Mouse (Mus musculus): Measurements from ENCODE around the gene Vmn1r17. TPM values are rescaled to one million over a fixed set of nuclear protein-coding genes. Genes with fewer than 3 reads are reported as not detected.
"Not testable (repeated sequence)": the region's sequence is repeated elsewhere in the genome, so short reads cannot be mapped to it uniquely, and the experiment has no call there.

Vmn1r17 gene
- not detected in 2 replicates for total RNA-seq (2014; rRNA removed)
- polyA plus RNA-seq (2015; fragmentation: Nextera tagmentation; extraction: Ambion mirVana), result not detected in 2 replicates

GRCm38 (mm10) chr6:57363627-57364026, at the start of gene Vmn1r17:
Gene Vmn1r17, minus strand, starts transcription at chr6:57363727.
- WGBS, result 92% methylated on average over 1 of the region's 1 CpGs
- ATAC-seq (no peak), DNase-seq (no peak)
- Histone ChIP-seq H3K4me1 (ENCODE audit: insufficient read depth) (no peaks in the 10 kb centered on the region), H3K27ac (ENCODE audit: low read depth, low read length) (no peak within 1 kb of the TSS), H3K36me3 (ENCODE audit: insufficient read depth) (no peaks in the 10 kb centered on the region), H3K4me2 (ENCODE audit: low read depth) (no peak within 1 kb of the TSS), H3K27me3 (ENCODE audit: insufficient read depth, low read length) (no peaks in the 10 kb centered on the region), H3K9ac (no peak within 1 kb of the TSS), H3K9me3 (ENCODE audit: low read length) (no peaks in the 10 kb centered on the region), H3K4me3 (ENCODE audit: low read depth, low read length) (no peak within 1 kb of the TSS)
- no peak for TF ChIP-seq CTCF (IDR thresholded peaks at IDR 0.05; ENCODE audit: low read depth)

GRCm38 (mm10) chr6:57403480-57403879, 40.0 kb upstream of the Vmn1r17 start, which contains the start of gene Vmn1r19:
Gene Vmn1r19, plus strand, starts transcription at chr6:57403780.
- not testable (repeated sequence) for DNase-seq; H3K9ac ChIP-seq; H3K9me3 ChIP-seq (ENCODE audit: low read length); H3K4me1 ChIP-seq (ENCODE audit: insufficient read depth); H3K27me3 ChIP-seq (ENCODE audit: insufficient read depth, low read length); H3K27ac ChIP-seq (ENCODE audit: low read depth, low read length); H3K4me2 ChIP-seq (ENCODE audit: low read depth); ATAC-seq; H3K36me3 ChIP-seq (ENCODE audit: insufficient read depth); H3K4me3 ChIP-seq (ENCODE audit: low read depth, low read length)
- 76% methylated on average over 3 of the region's 3 CpGs for WGBS

- H3K4me3 ChIP-seq (ENCODE audit: low read depth, low read length), result no peak within 1 kb of the TSS
- no peak for TF ChIP-seq CTCF (IDR thresholded peaks at IDR 0.05; ENCODE audit: low read depth)
- H3K36me3 ChIP-seq (ENCODE audit: insufficient read depth), result no peaks in the 10 kb centered on the region
- no peak within 1 kb of the TSS for H3K4me2 ChIP-seq (ENCODE audit: low read depth)
- H3K9ac ChIP-seq, result no peak within 1 kb of the TSS
- no peaks in the 10 kb centered on the region for H3K27me3 ChIP-seq (ENCODE audit: insufficient read depth, low read length)
- ATAC-seq (no peak), DNase-seq (no peak)
- no peaks in the 10 kb centered on the region for H3K9me3 ChIP-seq (ENCODE audit: low read length)
- H3K27ac ChIP-seq (ENCODE audit: low read depth, low read length), result no peak within 1 kb of the TSS
- no peaks in the 10 kb centered on the region for H3K4me1 ChIP-seq (ENCODE audit: insufficient read depth)
Observed at GRCm38 (mm10) chr6:57395683-57396082, 32.2 kb upstream of the Vmn1r17 start, which contains the start of gene Vmn1r18. Gene Vmn1r18, minus strand, starts transcription at chr6:57395783.

- Histone ChIP-seq H3K4me1 (ENCODE audit: insufficient read depth) (no peaks in the 10 kb centered on the region), H3K4me2 (ENCODE audit: low read depth) (no peak overlapping the region), H3K4me3 (ENCODE audit: low read depth, low read length) (no peak overlapping the region), H3K27ac (ENCODE audit: low read depth, low read length) (no peak overlapping the region), H3K9ac (no peak overlapping the region), H3K27me3 (ENCODE audit: insufficient read depth, low read length) (no peaks in the 10 kb centered on the region), H3K9me3 (ENCODE audit: low read length) (no peaks in the 10 kb centered on the region), H3K36me3 (ENCODE audit: insufficient read depth) (no peaks in the 10 kb centered on the region)
- ATAC-seq, result no peak
- TF ChIP-seq CTCF (IDR thresholded peaks at IDR 0.05; ENCODE audit: low read depth), result no peak
- 87% methylated on average over 1 of the region's 1 CpGs for WGBS
- no peak for DNase-seq
Observed at GRCm38 (mm10) chr6:57367496-57367895, 4.0 kb upstream of the Vmn1r17 start.

GRCm38 (mm10) chr6:57365866-57366265, 2.3 kb upstream of the Vmn1r17 start:
- H3K27me3 ChIP-seq (ENCODE audit: insufficient read depth, low read length); H3K9me3 ChIP-seq (ENCODE audit: low read length); H3K4me3 ChIP-seq (ENCODE audit: low read depth, low read length); ATAC-seq; H3K9ac ChIP-seq; H3K36me3 ChIP-seq (ENCODE audit: insufficient read depth); DNase-seq; H3K27ac ChIP-seq (ENCODE audit: low read depth, low read length); H3K4me2 ChIP-seq (ENCODE audit: low read depth); H3K4me1 ChIP-seq (ENCODE audit: insufficient read depth): not testable (repeated sequence)
- 94% methylated on average over 1 of the region's 1 CpGs for WGBS

GRCm38 (mm10) chr6:57356864-57357263, 6.7 kb downstream of the Vmn1r17 start:
- no peaks in the 10 kb centered on the region for H3K27me3 ChIP-seq (ENCODE audit: insufficient read depth, low read length)
- H3K4me3 ChIP-seq (ENCODE audit: low read depth, low read length), result no peak overlapping the region
- whole genome bisulfite sequencing, result 55% methylated on average over 2 of the region's 2 CpGs
- no peak overlapping the region for H3K9ac ChIP-seq
- H3K4me2 ChIP-seq (ENCODE audit: low read depth), result no peak overlapping the region
- no peaks in the 10 kb centered on the region for H3K36me3 ChIP-seq (ENCODE audit: insufficient read depth)
- ATAC-seq, result no peak
- H3K27ac ChIP-seq (ENCODE audit: low read depth, low read length), result no peak overlapping the region
- TF ChIP-seq CTCF (IDR thresholded peaks at IDR 0.05; ENCODE audit: low read depth), result no peak
- no peak for DNase-seq
- H3K9me3 ChIP-seq (ENCODE audit: low read length), result no peaks in the 10 kb centered on the region
- H3K4me1 ChIP-seq (ENCODE audit: insufficient read depth), result no peaks in the 10 kb centered on the region

- no peak for ATAC-seq
- 80% methylated on average over 3 of the region's 3 CpGs for WGBS
- TF ChIP-seq CTCF (IDR thresholded peaks at IDR 0.05; ENCODE audit: low read depth), result no peak
- H3K9ac ChIP-seq, result no peak within 1 kb of the TSS
- no peak within 1 kb of the TSS for H3K27ac ChIP-seq (ENCODE audit: low read depth, low read length)
- H3K4me1 ChIP-seq (ENCODE audit: insufficient read depth), result no peaks in the 10 kb centered on the region
- H3K4me2 ChIP-seq (ENCODE audit: low read depth), result no peak within 1 kb of the TSS
- no peak for DNase-seq
- no peaks in the 10 kb centered on the region for H3K36me3 ChIP-seq (ENCODE audit: insufficient read depth)
- no peaks in the 10 kb centered on the region for H3K9me3 ChIP-seq (ENCODE audit: low read length)
- no peaks in the 10 kb centered on the region for H3K27me3 ChIP-seq (ENCODE audit: insufficient read depth, low read length)
- H3K4me3 ChIP-seq (ENCODE audit: low read depth, low read length), result no peak within 1 kb of the TSS
Observed at GRCm38 (mm10) chr6:57329394-57329793, 34.1 kb downstream of the Vmn1r17 start, which contains the start of gene Vmn1r16. Gene Vmn1r16, minus strand, starts transcription at chr6:57329494.

- Histone ChIP-seq H3K9ac (no peak overlapping the region), H3K4me1 (ENCODE audit: insufficient read depth) (no peaks in the 10 kb centered on the region), H3K27ac (ENCODE audit: low read depth, low read length) (no peak overlapping the region), H3K4me2 (ENCODE audit: low read depth) (no peak overlapping the region), H3K4me3 (ENCODE audit: low read depth, low read length) (no peak overlapping the region), H3K27me3 (ENCODE audit: insufficient read depth, low read length) (no peaks in the 10 kb centered on the region), H3K9me3 (ENCODE audit: low read length) (no peaks in the 10 kb centered on the region), H3K36me3 (ENCODE audit: insufficient read depth) (no peaks in the 10 kb centered on the region)
- ATAC-seq, result no peak
- no peak for TF ChIP-seq CTCF (IDR thresholded peaks at IDR 0.05; ENCODE audit: low read depth)
- DNase-seq, result no peak
Observed at GRCm38 (mm10) chr6:57326176-57326575, 37.4 kb downstream of the Vmn1r17 start.

Other genes starting within 250 kb of the Vmn1r17 start
- not detected in 2 replicates for gene Vmn1r11, start 230.3 kb downstream of the Vmn1r17 start, total RNA-seq (2014; rRNA removed)
- gene Vmn1r11, start 230.3 kb downstream of the Vmn1r17 start, polyA plus RNA-seq (2015; fragmentation: Nextera tagmentation; extraction: Ambion mirVana), result not detected in 2 replicates
- gene Vmn1r12, start 206.8 kb downstream of the Vmn1r17 start, total RNA-seq (2014; rRNA removed), result not detected in 2 replicates
- gene Vmn1r12, start 206.8 kb downstream of the Vmn1r17 start, polyA plus RNA-seq (2015; fragmentation: Nextera tagmentation; extraction: Ambion mirVana), result not detected in 2 replicates
- gene Vmn1r13, start 160.4 kb downstream of the Vmn1r17 start, total RNA-seq (2014; rRNA removed), result not detected in 2 replicates
- gene Vmn1r13, start 160.4 kb downstream of the Vmn1r17 start, polyA plus RNA-seq (2015; fragmentation: Nextera tagmentation; extraction: Ambion mirVana), result not detected in 2 replicates
- not detected in 2 replicates for gene Vmn1r14, start 132.0 kb downstream of the Vmn1r17 start, total RNA-seq (2014; rRNA removed)
- gene Vmn1r14, start 132.0 kb downstream of the Vmn1r17 start, polyA plus RNA-seq (2015; fragmentation: Nextera tagmentation; extraction: Ambion mirVana), result not detected in 2 replicates
- not detected in 2 replicates for gene Vmn1r15, start 105.8 kb downstream of the Vmn1r17 start, total RNA-seq (2014; rRNA removed)
- not detected in 2 replicates for gene Vmn1r15, start 105.8 kb downstream of the Vmn1r17 start, polyA plus RNA-seq (2015; fragmentation: Nextera tagmentation; extraction: Ambion mirVana)
- gene Vmn1r16, start 34.2 kb downstream of the Vmn1r17 start, total RNA-seq (2014; rRNA removed), result not detected in 2 replicates
- not detected in 2 replicates for gene Vmn1r16, start 34.2 kb downstream of the Vmn1r17 start, polyA plus RNA-seq (2015; fragmentation: Nextera tagmentation; extraction: Ambion mirVana)
- gene Vmn1r18, start 32.1 kb upstream of the Vmn1r17 start, total RNA-seq (2014; rRNA removed), result not detected in 2 replicates
- not detected in 2 replicates for gene Vmn1r18, start 32.1 kb upstream of the Vmn1r17 start, polyA plus RNA-seq (2015; fragmentation: Nextera tagmentation; extraction: Ambion mirVana)
- gene Vmn1r19, start 40.1 kb upstream of the Vmn1r17 start, total RNA-seq (2014; rRNA removed), result not detected in 2 replicates
- not detected in 2 replicates for gene Vmn1r19, start 40.1 kb upstream of the Vmn1r17 start, polyA plus RNA-seq (2015; fragmentation: Nextera tagmentation; extraction: Ambion mirVana)
- not detected in 2 replicates for gene Vmn1r20, start 65.2 kb upstream of the Vmn1r17 start, total RNA-seq (2014; rRNA removed)
- not detected in 2 replicates for gene Vmn1r20, start 65.2 kb upstream of the Vmn1r17 start, polyA plus RNA-seq (2015; fragmentation: Nextera tagmentation; extraction: Ambion mirVana)
- gene Ppm1k, start 171.7 kb upstream of the Vmn1r17 start, total RNA-seq (2014; rRNA removed), result 13.6 and 15.8 TPM in 2 replicates
- gene Ppm1k, start 171.7 kb upstream of the Vmn1r17 start, polyA plus RNA-seq (2015; fragmentation: Nextera tagmentation; extraction: Ambion mirVana), result 3.3 and 5.7 TPM in 2 replicates
- gene Herc6, start 217.3 kb upstream of the Vmn1r17 start, total RNA-seq (2014; rRNA removed), result 1.8 and 2.2 TPM in 2 replicates
- 0.73 and 1.1 TPM in 2 replicates for gene Herc6, start 217.3 kb upstream of the Vmn1r17 start, polyA plus RNA-seq (2015; fragmentation: Nextera tagmentation; extraction: Ambion mirVana)

Data from forebrain, postnatal 0 days (tissue).